Mouse (Mus musculus) ES-Bruce4 (cell line): Measurements from ENCODE around the gene Ctnnd1. TPM values are rescaled to one million over a fixed set of nuclear protein-coding genes. Genes with fewer than 3 reads are reported as not detected.

Experiments
- H3K27ac ChIP-seq: 2 replicates; pipeline ENCODE4 v1.5.1; 2012; ENCODE audit warnings: low read length, inconsistent platforms; ENCODE audit not compliant: insufficient read depth
- H3K27me3 ChIP-seq: 2 replicates; pipeline ENCODE4 v1.6.1; 2012; ENCODE audit warnings: mild to moderate bottlenecking, low read length, inconsistent platforms; ENCODE audit not compliant: control insufficient read depth, poor library complexity, insufficient read depth, severe bottlenecking
- H3K36me3 ChIP-seq: 2 replicates; pipeline ENCODE4 v1.6.1; 2012; ENCODE audit warnings: inconsistent platforms, mild to moderate bottlenecking, low read length, moderate library complexity; ENCODE audit not compliant: control insufficient read depth, poor library complexity, insufficient read depth, severe bottlenecking
- H3K4me1 ChIP-seq: one replicate; pipeline ENCODE4 v1.8.1; 2011; ENCODE audit warnings: low read length; ENCODE audit not compliant: control insufficient read depth, insufficient read depth
- H3K4me3 ChIP-seq: 2 replicates; pipeline ENCODE4 v1.5.1; 2011; ENCODE audit warnings: low read depth, mild to moderate bottlenecking, low read length
- H3K9ac ChIP-seq: 2 replicates; pipeline ENCODE4 v1.6.1; 2012; ENCODE audit warnings: low read depth, mild to moderate bottlenecking, inconsistent platforms; ENCODE audit not compliant: poor library complexity, severe bottlenecking
- H3K9me3 ChIP-seq: replicated peaks from 2 replicates; pipeline ENCODE4 v1.6.1; 2012; ENCODE audit warnings: mild to moderate bottlenecking, low read length, inconsistent platforms; ENCODE audit not compliant: control insufficient read depth, poor library complexity, insufficient read depth, severe bottlenecking
- CTCF ChIP-seq: IDR thresholded peaks from one replicate; pipeline ENCODE4 v1.8.1; 2011; ENCODE audit warnings: low read depth, low read length
- EP300 ChIP-seq: IDR thresholded peaks from 2 replicates; pipeline ENCODE4 v1.6.1; 2011; ENCODE audit warnings: low read depth, low read length; ENCODE audit not compliant: insufficient read depth
- POLR2A ChIP-seq: IDR thresholded peaks from one replicate; pipeline ENCODE4 v1.8.1; 2011; ENCODE audit warnings: low read length; ENCODE audit not compliant: insufficient read depth
- polyA plus RNA-seq: library from polyadenylated mRNA; stranded (reverse); fragments of >200 nt; gene quantifications from 2 replicates; pipeline ENCODE4 v1.2.4, GENCODE M21; 2011; ENCODE audit warnings: low read depth; ENCODE audit not compliant: missing spikeins, insufficient read depth, insufficient read length

The Ctnnd1 gene
- polyA plus RNA-seq, 1 experiment: 239 TPM

DNA sequence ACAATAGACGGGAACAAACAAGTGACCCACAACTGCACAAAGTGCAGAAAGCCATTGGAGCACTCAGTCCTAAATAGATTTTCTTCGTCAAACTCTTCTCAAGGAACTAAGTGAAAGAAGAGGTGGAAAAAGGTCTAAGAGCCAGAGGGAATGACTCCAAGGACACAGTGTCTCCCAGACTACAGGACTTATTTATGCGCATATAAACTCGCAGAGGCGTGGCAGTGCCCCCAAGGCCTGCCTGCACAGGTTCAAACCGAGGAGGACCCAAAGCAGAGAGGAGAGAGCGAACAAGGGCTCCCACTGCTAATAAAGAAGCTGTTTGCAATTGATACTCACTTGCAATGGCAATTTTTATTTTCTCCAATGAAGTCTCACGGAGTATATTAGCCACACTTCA lies 64.9 kb downstream of the Ctnnd1 start:
- Histone ChIP-seq H3K4me3 (no peak overlapping the region), H3K4me1 (no peaks in the 10 kb centered on the region), H3K36me3 (no peaks in the 10 kb centered on the region), H3K9ac (no peak overlapping the region), H3K9me3 (peaks cover 5% of the 10 kb centered on the region), H3K27ac (peak overlapping the region; percentile 60; the same call in 1 of the 2 replicates), H3K27me3 (no peaks in the 10 kb centered on the region)
- TF ChIP-seq EP300 (peak; percentile 87; the same call in 1 of the 2 replicates), CTCF (no peak), POLR2A (no peak)

DNA sequence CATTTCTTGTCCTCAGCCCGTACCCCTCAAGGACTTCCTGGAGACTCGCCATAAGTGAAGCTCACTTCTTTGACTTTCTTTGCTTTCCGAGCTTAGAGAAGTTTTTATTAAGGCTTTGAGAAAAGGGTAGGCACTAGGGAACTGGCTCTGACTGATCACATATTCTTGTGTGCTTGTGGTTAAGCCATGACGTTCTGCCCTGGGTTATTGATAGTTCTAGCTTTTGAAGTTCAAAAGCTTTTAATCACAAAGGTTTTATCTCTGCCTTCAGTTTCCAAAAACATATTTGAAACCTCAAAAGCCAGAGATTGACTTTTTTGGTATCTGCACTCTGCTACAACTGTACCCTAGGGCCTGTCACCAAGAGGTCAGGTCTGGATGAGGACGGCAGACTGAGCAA lies 68.3 kb downstream of the Ctnnd1 start:
- H3K4me3 ChIP-seq: no peak overlapping the region
- no peak for TF ChIP-seq EP300
- TF ChIP-seq POLR2A: no peak
- TF ChIP-seq CTCF: no peak
- peaks cover 30% of the 10 kb centered on the region for H3K9me3 ChIP-seq
- no peak overlapping the region for H3K27ac ChIP-seq
- no peaks in the 10 kb centered on the region for H3K36me3 ChIP-seq
- H3K9ac ChIP-seq: no peak overlapping the region
- H3K27me3 ChIP-seq: no peaks in the 10 kb centered on the region
- H3K4me1 ChIP-seq: no peaks in the 10 kb centered on the region

DNA sequence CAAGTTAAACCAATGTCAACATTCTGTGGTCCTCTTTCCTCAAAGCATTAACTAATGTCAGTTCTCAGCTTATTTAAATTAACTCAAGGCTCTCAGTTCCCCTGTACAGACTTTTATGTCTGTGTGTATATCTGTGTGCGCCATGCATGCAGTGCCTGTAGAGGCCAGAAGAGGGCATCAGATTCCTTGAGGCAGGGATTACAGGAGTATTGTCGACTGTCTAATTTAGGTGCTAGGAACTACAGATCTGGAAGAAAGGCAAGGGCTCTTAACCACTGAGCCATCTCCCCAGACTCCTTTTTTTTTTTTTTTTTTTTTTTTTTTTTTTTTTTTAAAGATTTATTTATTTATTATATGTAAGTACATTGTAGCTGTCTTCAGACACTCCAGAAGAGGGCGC lies 69.4 kb downstream of the Ctnnd1 start:
- no peak overlapping the region for H3K27ac ChIP-seq
- peaks cover 30% of the 10 kb centered on the region for H3K9me3 ChIP-seq
- no peaks in the 10 kb centered on the region for H3K4me1 ChIP-seq
- no peak overlapping the region for H3K9ac ChIP-seq
- H3K4me3 ChIP-seq: no peak overlapping the region
- no peak for TF ChIP-seq EP300
- TF ChIP-seq CTCF: peak; percentile 31
- TF ChIP-seq POLR2A: no peak
- H3K27me3 ChIP-seq: no peaks in the 10 kb centered on the region
- no peaks in the 10 kb centered on the region for H3K36me3 ChIP-seq

DNA sequence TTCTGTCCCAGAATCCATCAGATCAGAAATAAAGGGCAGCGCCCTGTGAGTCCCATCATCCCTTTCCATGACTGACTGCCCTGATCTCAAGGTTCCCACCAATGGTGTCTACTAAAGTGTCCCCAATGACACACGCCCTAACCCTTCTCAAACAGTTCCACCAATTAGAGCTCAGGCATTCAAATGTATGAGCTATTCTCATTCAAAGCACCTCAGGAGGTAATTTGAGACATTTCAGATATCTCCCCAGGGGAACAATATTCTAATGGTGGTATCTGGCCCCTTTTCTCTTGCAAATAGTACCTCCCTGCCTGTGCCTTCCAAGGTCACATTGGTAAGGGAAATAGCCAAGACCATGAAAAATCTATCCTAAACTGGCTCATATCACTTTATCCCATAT lies 71.3 kb downstream of the Ctnnd1 start:
- H3K4me3 ChIP-seq: no peak overlapping the region
- no peaks in the 10 kb centered on the region for H3K36me3 ChIP-seq
- no peaks in the 10 kb centered on the region for H3K4me1 ChIP-seq
- peaks cover 33% of the 10 kb centered on the region for H3K9me3 ChIP-seq
- TF ChIP-seq EP300 (no peak), POLR2A (no peak), CTCF (no peak)
- H3K9ac ChIP-seq: no peak overlapping the region
- H3K27me3 ChIP-seq: no peaks in the 10 kb centered on the region
- H3K27ac ChIP-seq: peak overlapping the region; percentile 83

DNA sequence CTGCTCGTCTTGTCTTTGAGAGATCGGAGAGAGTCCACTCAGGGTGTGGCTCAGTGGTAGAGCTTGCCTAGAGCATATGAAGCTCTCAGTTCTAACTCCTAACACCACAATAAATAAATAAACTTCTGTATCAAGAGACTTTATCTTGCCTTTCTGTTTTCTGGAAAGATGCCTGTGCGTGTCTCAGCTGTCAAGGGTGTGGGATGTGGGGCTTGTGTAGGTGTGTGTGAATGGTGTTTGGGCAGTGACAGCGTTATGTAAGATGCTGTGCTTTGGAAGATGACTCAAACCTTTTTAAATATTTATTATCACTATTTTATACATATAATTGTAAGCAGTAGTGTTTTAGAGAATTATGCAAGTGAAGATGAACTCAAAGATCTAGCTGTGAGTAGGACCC lies 76.4 kb downstream of the Ctnnd1 start:
- H3K9ac ChIP-seq: no peak overlapping the region
- no peak overlapping the region for H3K27ac ChIP-seq
- no peak overlapping the region for H3K4me3 ChIP-seq
- H3K9me3 ChIP-seq: peaks cover 34% of the 10 kb centered on the region
- TF ChIP-seq POLR2A: no peak
- TF ChIP-seq EP300: no peak
- no peak for TF ChIP-seq CTCF
- no peaks in the 10 kb centered on the region for H3K36me3 ChIP-seq
- H3K27me3 ChIP-seq: no peaks in the 10 kb centered on the region
- H3K4me1 ChIP-seq: no peaks in the 10 kb centered on the region

DNA sequence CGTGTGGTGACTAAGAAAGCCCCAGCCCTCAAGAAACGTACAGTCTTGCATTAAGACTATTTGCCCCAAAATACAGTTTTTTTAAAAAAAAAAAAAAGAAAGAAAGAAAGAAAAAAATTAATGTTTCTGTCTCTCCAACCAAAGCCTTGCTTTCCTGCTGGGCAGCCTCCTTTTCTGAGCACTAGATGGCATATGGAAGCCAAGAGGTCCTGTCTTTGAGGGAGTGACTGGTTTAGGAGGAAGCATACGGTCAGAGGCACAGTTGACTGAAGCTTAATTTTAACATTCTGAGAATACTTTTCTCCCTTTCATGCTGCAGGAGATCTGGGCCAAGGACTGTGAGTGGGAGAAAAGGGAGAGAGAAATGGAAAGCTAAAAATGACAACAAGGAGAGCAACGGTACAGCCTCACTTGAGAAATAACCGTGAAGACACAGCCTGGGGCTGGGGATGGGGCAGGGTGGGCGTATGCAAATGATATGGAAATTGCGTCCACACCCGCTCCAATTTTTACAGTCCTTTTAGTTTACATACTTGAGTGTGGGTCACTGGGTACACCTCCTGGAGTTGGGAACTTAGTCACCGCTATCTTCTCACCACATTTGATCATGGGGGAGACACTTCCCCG lies 93.6 kb downstream of the Ctnnd1 start:
- Histone ChIP-seq H3K9me3 (no peaks in the 10 kb centered on the region), H3K27me3 (no peaks in the 10 kb centered on the region), H3K9ac (no peak overlapping the region), H3K36me3 (no peaks in the 10 kb centered on the region), H3K4me1 (no peaks in the 10 kb centered on the region), H3K4me3 (no peak overlapping the region), H3K27ac (no peak overlapping the region)
- TF ChIP-seq CTCF: peak; percentile 6
- TF ChIP-seq EP300: no peak
